Mouse (Mus musculus): ENCODE results near the gene Gm3839. TPM values are rescaled to one million over a fixed set of nuclear protein-coding genes. Genes with fewer than 3 reads are reported as not detected.
"Not testable (repeated sequence)": the region's sequence is repeated elsewhere in the genome, so short reads cannot be mapped to it uniquely, and the experiment has no call there.

Gm3839 gene
- polyA plus RNA-seq (2015; fragmentation: Nextera tagmentation; extraction: Ambion mirVana): 0.96 and 1.2 TPM in 2 replicates

- not testable (repeated sequence) for H3K4me2 ChIP-seq; ATAC-seq (replicated peaks); H3K4me1 ChIP-seq; H3K36me3 ChIP-seq (replicated peaks); H3K9ac ChIP-seq; H3K9me3 ChIP-seq; H3K4me3 ChIP-seq; H3K27ac ChIP-seq; H3K27me3 ChIP-seq (replicated peaks)
Observed at GRCm38 (mm10) chr14:11356626-11357025, at the start of gene Gm3839. Gene Gm3839 (minus strand): TSS chr14:11356726.

- H3K9me3 ChIP-seq: no peaks in the 10 kb centered on the region
- H3K4me3 ChIP-seq: no peak overlapping the region
- H3K4me1 ChIP-seq: no peaks in the 10 kb centered on the region
- H3K27me3 ChIP-seq (replicated peaks): no peaks in the 10 kb centered on the region
- no peak overlapping the region for H3K4me2 ChIP-seq
- 76% methylated on average over 9 of the region's 9 CpGs for WGBS
- no peaks in the 10 kb centered on the region for H3K36me3 ChIP-seq (replicated peaks)
- no peak overlapping the region for H3K27ac ChIP-seq
- no peak for ATAC-seq (replicated peaks)
- no peak overlapping the region for H3K9ac ChIP-seq
Observed at GRCm38 (mm10) chr14:11405661-11406060, 49.1 kb upstream of the Gm3839 start.

- Histone ChIP-seq H3K4me1 (no peaks in the 10 kb centered on the region), H3K9me3 (no peaks in the 10 kb centered on the region), H3K27ac (no peak overlapping the region), H3K9ac (no peak overlapping the region), H3K27me3 (replicated peaks) (no peaks in the 10 kb centered on the region), H3K4me3 (no peak overlapping the region), H3K36me3 (replicated peaks) (no peaks in the 10 kb centered on the region), H3K4me2 (no peak overlapping the region)
- ATAC-seq (replicated peaks): no peak
- WGBS: 94% methylated on average over 3 of the region's 3 CpGs
Observed at GRCm38 (mm10) chr14:11377846-11378245, 21.3 kb upstream of the Gm3839 start.

DNA sequence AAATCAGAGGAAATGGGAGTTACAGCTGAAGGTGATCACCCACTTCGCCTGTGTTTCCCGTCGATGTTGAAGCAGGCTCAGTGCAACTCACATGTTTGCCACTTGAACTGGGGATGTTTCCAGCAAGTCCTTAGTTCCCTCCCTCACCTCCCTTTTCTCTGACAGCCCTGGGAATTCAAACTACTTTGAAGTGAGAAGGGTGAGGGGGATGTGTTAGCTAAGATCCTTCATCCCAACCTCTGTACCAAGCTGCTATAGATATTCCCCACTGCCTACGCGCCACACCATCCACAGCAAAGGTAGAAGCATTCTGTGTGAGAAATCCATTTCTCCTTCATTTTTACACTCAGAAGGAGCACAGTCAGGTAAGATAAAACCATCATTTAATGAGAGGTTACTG is 18.7 kb upstream of the Gm3839 start:
- 93% methylated on average over 5 of the region's 5 CpGs for WGBS
- no peak overlapping the region for H3K9ac ChIP-seq
- no peak overlapping the region for H3K4me2 ChIP-seq

DNA sequence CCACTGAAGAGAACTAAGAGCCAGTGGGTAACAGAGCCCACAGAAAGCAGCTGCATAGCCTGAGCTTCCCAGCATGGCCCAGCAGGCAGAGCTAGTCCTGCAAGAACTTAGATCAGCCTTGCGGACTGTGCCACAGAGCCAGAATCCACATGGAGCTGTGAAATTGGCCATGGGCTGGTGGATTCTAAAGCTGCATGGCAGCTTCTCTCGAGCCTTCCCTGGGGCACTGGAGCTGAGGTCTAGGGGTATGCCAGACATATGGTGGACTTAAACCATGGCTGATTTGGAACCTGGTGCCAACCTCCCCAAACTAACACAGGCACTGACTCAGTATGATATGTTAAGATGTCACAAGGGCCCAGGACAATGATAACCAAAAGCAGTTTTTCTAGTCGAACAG is 10.4 kb downstream of the Gm3839 start:
- WGBS: 78% methylated on average over 3 of the region's 3 CpGs
- no peak for ATAC-seq (replicated peaks)

More for the DNA sequence above, 18.7 kb upstream of the Gm3839 start:
- Histone ChIP-seq H3K27ac (no peak overlapping the region), H3K4me1 (no peaks in the 10 kb centered on the region), H3K4me3 (no peak overlapping the region), H3K27me3 (replicated peaks) (no peaks in the 10 kb centered on the region), H3K9me3 (no peaks in the 10 kb centered on the region), H3K36me3 (replicated peaks) (no peaks in the 10 kb centered on the region)
- ATAC-seq (replicated peaks): no peak

DNA sequence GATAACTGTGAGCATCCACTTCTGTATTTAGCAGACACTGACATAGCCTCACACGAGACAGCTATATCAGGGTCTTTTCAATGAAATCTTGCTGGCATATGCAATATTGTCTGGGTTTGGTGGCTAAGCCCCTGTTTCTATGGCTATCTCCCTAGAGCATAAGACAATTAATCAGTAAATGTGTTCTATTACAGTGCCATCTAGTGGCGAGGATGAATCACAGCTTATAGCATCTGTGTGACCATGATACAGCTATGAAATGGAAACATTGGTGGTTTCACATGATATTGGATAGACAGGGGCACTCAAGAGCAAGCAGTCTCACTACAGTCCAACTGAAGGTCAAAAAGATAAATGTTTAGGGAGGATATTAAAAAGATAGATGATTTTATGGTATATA is 26.5 kb downstream of the Gm3839 start:
- no peaks in the 10 kb centered on the region for H3K4me1 ChIP-seq
- no peaks in the 10 kb centered on the region for H3K36me3 ChIP-seq (replicated peaks)
- H3K27ac ChIP-seq: no peak overlapping the region
- no peak for ATAC-seq (replicated peaks)
- H3K4me3 ChIP-seq: no peak overlapping the region
- no peaks in the 10 kb centered on the region for H3K27me3 ChIP-seq (replicated peaks)
- WGBS: 41% methylated on average over 2 of the region's 2 CpGs
- no peak overlapping the region for H3K4me2 ChIP-seq
- no peak overlapping the region for H3K9ac ChIP-seq
- H3K9me3 ChIP-seq: 0 out of 2 replicates have a peak, but pooled peaks cover 2% of the 10 kb centered on the region

More for the DNA sequence above, 10.4 kb downstream of the Gm3839 start:
- no peaks in the 10 kb centered on the region for H3K9me3 ChIP-seq
- H3K4me2 ChIP-seq: no peak overlapping the region
- no peak overlapping the region for H3K9ac ChIP-seq
- no peaks in the 10 kb centered on the region for H3K4me1 ChIP-seq
- H3K27ac ChIP-seq: no peak overlapping the region
- no peaks in the 10 kb centered on the region for H3K36me3 ChIP-seq (replicated peaks)
- no peaks in the 10 kb centered on the region for H3K27me3 ChIP-seq (replicated peaks)
- H3K4me3 ChIP-seq: no peak overlapping the region

- no peak overlapping the region for H3K4me2 ChIP-seq
- no peaks in the 10 kb centered on the region for H3K36me3 ChIP-seq (replicated peaks)
- H3K9me3 ChIP-seq: no peaks in the 10 kb centered on the region
- no peak overlapping the region for H3K9ac ChIP-seq
- no peak overlapping the region for H3K27ac ChIP-seq
- H3K27me3 ChIP-seq (replicated peaks): no peaks in the 10 kb centered on the region
- H3K4me1 ChIP-seq: no peaks in the 10 kb centered on the region
- ATAC-seq (replicated peaks): no peak
- H3K4me3 ChIP-seq: no peak overlapping the region
- WGBS: 41% methylated on average over 2 of the region's 2 CpGs
Observed at GRCm38 (mm10) chr14:11307079-11307478, 49.4 kb downstream of the Gm3839 start.

GRCm38 (mm10) chr14:11287956-11288355 is 68.6 kb downstream of the Gm3839 start:
- H3K27me3 ChIP-seq (replicated peaks); H3K4me2 ChIP-seq; H3K36me3 ChIP-seq (replicated peaks); ATAC-seq (replicated peaks); H3K9ac ChIP-seq; H3K9me3 ChIP-seq; H3K4me1 ChIP-seq; H3K4me3 ChIP-seq; H3K27ac ChIP-seq: not testable (repeated sequence)
- WGBS: 85% methylated on average over 3 of the region's 3 CpGs

GRCm38 (mm10) chr14:11257161-11257705 is 99.3 kb downstream of the Gm3839 start:
- H3K27ac ChIP-seq: no peak overlapping the region
- H3K4me2 ChIP-seq: no peak overlapping the region
- H3K9me3 ChIP-seq: no peaks in the 10 kb centered on the region
- H3K27me3 ChIP-seq (replicated peaks): no peaks in the 10 kb centered on the region
- no peaks in the 10 kb centered on the region for H3K36me3 ChIP-seq (replicated peaks)
- no peak for ATAC-seq (replicated peaks)
- H3K9ac ChIP-seq: no peak overlapping the region
- 88% methylated on average over 4 of the region's 4 CpGs for WGBS
- no peak overlapping the region for H3K4me3 ChIP-seq
- no peaks in the 10 kb centered on the region for H3K4me1 ChIP-seq

- Histone ChIP-seq H3K27me3 (replicated peaks) (no peaks in the 10 kb centered on the region), H3K27ac (no peak overlapping the region), H3K36me3 (replicated peaks) (no peaks in the 10 kb centered on the region), H3K9me3 (no peaks in the 10 kb centered on the region), H3K4me1 (no peaks in the 10 kb centered on the region), H3K4me3 (no peak overlapping the region), H3K4me2 (no peak overlapping the region), H3K9ac (no peak overlapping the region)
- ATAC-seq (replicated peaks): no peak
Observed at GRCm38 (mm10) chr14:11248053-11248452, 108.5 kb downstream of the Gm3839 start.

GRCm38 (mm10) chr14:11244546-11244945 is 112.0 kb downstream of the Gm3839 start:
- 59% methylated on average over 5 of the region's 5 CpGs for WGBS

DNA sequence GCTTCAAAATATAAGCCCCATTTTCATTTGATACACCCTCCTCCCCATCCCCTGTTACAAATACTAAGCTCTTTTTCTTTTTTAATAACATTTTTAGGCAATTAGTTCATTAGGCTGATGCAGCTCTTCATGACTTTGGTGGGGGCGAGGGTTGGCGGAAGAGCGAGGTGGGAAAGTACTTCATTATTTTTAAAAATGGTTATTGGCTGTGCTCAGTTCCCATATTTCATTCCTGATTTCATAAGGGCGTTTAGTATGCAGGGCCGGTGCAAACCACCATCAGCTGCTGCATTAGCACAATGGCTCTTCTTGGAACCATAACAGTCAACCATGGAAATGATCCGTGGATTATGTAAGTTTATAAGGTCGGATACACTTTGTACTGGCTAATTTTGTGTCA is 124.4 kb downstream of the Gm3839 start:
- ATAC-seq (replicated peaks): no peak

More at GRCm38 (mm10) chr14:11244546-11244945, 112.0 kb downstream of the Gm3839 start:
- no peaks in the 10 kb centered on the region for H3K27me3 ChIP-seq (replicated peaks)
- H3K4me1 ChIP-seq: no peaks in the 10 kb centered on the region
- H3K9me3 ChIP-seq: no peaks in the 10 kb centered on the region
- no peak overlapping the region for H3K9ac ChIP-seq
- H3K4me3 ChIP-seq: no peak overlapping the region
- no peak for ATAC-seq (replicated peaks)
- no peak overlapping the region for H3K4me2 ChIP-seq
- no peak overlapping the region for H3K27ac ChIP-seq
- H3K36me3 ChIP-seq (replicated peaks): no peaks in the 10 kb centered on the region

More for the DNA sequence above, 124.4 kb downstream of the Gm3839 start:
- no peaks in the 10 kb centered on the region for H3K9me3 ChIP-seq
- no peak overlapping the region for H3K9ac ChIP-seq
- H3K27me3 ChIP-seq (replicated peaks): no peaks in the 10 kb centered on the region
- no peak overlapping the region for H3K4me3 ChIP-seq
- H3K36me3 ChIP-seq (replicated peaks): no peaks in the 10 kb centered on the region
- 92% methylated on average over 7 of the region's 7 CpGs for WGBS
- no peak overlapping the region for H3K27ac ChIP-seq
- H3K4me2 ChIP-seq: no peak overlapping the region
- no peaks in the 10 kb centered on the region for H3K4me1 ChIP-seq

All from midbrain, embryonic 15.5 days (tissue).